Mouse (Mus musculus): ENCODE results near the gene Slc35a3.
A peak's percentile ranks its signal among the peaks of the same experiment; 100 is the strongest.
"Not testable (repeated sequence)": the region's sequence is repeated elsewhere in the genome, so short reads cannot be mapped to it uniquely, and the experiment has no call there.

The Slc35a3 gene

DNA sequence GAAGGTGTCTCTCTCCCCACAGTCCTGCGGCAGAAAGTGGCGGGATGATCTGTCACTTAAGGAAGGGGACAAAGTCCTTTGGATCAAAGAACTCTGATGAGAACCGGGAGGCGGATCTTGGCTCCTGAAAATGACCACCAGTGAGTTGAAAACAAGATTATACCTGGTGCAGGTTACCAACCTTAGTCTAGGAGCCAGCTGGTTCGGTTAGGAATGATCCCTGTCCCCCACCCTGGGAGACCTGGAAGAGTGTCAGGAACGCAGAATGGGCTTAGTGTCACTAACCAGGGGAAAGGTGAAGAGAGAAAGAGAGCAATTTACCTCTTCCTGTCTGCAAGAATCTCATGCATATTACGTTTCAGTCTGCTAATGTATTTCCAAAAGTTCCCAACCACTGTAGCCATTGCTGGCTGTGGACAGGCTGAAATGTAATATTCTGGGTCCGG lies at the start of gene Slc35a3:
TSS of gene Slc35a3 (minus strand) at position 396 of the 446 bp plus-strand sequence.
- DNase-seq (ENCODE audit: low spot score) = no peak

DNA sequence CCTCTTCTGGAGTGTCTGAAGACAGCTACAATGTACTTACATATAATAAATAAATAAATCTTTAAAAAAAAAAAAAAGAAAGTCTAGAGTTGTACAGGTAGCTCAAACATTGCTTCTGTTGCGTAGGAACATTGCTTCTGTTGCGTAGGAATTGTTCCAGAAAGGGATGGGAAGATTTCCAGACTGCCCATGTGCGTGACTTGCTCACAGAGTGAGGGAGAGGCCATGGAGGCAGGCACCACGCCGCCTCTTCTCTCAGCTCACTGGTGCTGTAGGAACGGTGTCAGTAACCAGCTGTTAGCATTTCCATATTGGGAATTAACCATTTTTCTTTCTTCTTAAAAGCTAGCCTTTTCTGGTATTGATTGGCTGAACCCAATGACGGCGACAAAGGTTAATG lies 40.2 kb upstream of the Slc35a3 start:
- no peak for DNase-seq (ENCODE audit: low spot score)

DNA sequence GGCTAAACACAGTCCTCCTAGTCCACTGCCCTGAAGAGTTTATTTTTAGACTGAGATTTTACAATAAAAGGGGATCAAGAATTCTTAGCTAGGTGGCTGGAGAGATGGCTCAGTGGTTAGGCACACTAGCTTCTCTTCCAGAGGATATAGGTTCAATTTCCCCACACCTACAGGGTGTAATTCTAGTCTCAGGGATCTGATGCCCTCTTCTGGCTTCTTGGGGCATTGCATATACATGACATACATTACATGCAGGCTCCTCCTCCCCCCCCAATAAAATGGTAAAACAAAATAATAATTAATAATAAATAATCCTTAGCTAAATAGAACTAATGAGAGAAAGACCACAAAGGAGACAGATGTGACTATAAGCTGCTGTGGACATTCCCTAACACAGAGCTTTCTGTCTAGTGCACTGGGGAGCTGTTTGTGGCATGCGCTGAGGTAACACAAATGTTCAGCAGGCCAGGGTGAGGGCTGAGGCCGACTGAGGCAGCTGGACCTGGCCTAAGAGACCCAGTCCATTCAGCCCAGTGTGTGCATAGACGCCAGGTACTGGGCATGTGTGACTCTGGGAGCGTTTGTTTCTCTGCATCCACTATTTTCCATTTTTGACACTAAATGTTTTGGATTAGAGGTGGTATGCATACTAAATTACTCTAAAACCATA lies 38.7 kb upstream of the Slc35a3 start:
- peak; percentile 15 for DNase-seq (ENCODE audit: low spot score)

DNA sequence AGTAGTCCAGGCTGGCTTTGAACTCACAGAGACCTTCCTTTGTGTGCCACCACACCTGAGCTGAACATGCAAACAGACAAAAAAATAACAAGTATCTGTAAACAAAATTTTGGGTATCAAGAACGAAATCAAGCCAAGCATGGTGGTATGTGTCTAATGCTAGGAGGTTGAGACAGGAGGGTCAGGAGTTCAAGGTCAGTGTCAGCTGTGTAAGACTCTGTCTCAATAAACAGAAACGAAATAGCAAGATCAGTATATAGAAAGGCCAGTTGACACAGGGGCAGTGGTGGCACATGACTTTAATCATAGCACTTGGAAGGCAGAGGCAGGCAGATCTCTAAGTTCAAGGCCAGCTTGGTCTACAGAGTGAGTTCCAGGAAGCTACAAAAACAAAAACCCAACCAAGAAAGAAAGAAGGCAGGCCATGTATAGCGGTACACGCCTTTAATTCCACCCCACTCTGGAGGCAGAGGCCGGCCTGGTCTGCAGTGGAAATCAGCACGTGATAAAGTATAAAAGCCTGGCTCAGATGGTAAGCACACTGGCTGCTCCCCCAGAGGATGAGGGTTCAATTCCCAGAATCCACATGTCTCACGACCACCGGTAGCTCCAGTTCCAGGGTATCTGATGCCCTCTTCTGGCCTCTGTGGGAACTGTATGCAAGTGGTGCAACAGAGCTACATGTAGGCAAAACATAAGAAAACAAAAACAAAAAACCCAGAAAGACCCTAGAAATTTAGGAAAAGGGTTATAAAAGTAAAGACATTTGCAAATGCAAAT lies 36.0 kb upstream of the Slc35a3 start:
- DNase-seq (ENCODE audit: low spot score) = peak; percentile 17

DNA sequence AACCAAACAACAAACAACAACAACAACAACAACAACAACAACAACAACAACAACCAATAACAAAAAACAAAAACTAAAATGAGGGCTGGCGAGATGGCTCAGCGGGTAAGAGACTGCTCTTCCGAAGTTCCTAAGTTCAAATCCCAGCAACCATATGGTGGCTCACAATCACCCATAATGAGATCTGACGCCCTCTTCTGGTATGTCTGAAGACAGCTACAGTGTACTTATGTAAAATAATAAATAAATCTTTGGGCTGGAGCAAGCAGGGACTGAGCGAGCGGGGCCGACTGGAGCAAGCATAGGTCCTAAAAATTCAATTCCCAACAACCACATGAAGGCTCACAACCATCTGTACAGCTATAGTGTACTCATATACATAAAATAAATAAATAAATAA lies 35.0 kb upstream of the Slc35a3 start:
- not testable (repeated sequence) for DNase-seq (ENCODE audit: low spot score)

- DNase-seq (ENCODE audit: low spot score) = no peak
These were observed 28.3 kb upstream of the Slc35a3 start for GRCm38 (mm10) chr3:116740963-116741362.

- DNase-seq (ENCODE audit: low spot score) = no peak
These were observed 27.5 kb upstream of the Slc35a3 start for GRCm38 (mm10) chr3:116740106-116740505.

DNA sequence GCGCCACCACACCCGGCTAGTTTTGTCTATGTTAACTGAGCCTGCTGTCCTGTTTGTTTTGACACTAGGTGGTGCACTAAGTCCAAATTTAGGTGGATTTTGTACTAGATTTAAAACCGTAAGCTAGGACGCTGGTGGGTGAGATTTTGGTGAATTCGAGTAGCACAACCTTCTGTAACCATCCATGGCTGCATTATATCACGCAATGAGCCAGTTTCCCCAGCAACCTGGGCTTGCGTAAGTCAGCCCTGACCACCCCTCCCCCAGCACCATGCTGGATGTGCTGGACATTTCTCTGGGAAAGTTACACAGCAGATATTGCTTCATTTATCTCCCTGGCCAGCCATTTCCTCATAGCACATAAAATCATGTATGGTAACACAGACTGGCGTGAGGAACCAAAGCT lies 24.7 kb upstream of the Slc35a3 start:
- no peak for DNase-seq (ENCODE audit: low spot score)

- DNase-seq (ENCODE audit: low spot score) = no peak
These were observed 17.0 kb upstream of the Slc35a3 start for GRCm38 (mm10) chr3:116729483-116730174.

DNA sequence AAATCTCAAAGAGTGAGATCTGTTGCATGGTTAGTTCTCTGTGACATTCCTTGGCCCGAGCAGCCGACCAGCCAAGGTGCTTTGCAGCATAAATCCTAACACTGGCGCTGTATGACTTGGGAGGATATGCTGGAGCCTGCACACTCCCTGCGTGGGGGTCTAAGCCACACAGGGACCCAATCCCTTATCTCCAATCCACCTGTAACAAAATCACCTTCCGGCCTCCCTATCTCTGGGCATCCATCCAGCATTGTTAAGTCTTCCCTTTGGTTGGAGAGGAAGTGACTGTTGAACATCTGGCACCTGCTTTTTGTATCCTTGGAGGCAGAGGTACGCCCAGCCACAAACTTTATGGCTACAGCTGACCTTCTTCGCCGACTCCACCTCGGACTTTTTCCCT lies 14.2 kb upstream of the Slc35a3 start:
- no peak for DNase-seq (ENCODE audit: low spot score)

DNA sequence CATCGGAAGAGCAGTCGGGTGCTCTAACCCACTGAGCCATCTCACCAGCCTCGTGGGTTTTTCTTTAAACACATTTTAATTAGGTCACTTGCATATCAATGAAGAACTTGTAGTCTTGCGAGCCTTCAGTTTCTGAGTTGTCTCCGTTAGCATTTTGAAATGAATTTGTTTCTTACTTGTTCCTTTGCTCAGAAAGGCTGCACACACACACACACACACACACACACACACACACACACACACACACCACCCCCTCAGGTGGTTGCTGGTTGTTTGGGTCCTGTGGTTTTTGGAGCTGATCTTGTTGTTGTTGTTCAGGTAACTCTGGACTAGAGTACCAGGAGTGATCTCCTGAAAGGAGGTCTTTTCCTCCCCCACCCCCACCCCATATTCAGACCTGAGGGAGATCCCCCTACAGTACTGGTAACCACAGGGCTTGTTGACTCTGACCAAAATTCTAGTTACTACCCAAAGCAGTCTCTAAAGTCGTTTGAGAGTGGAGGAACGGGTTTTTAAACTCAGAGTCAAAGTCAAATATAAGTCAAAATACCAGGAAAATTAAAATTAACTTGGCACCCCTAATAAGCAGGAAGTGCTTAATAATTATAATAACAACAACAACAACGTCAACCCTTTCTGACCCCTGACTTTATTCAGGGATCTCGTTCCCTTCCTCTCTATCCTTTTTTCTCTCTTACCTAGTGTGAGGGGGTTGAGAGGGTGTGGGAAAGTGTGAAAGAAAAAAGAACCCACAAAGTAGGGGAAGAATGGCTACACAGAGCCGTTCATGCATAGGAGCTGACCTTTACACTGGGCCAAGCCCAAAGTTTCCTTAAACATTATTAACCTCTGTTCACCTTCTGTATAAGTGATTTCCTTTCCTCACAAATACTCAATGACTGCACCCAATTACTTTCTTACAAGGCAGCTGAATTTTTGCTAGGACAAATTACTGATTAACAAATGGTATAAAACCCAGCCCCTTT lies 11.2 kb upstream of the Slc35a3 start:
- DNase-seq (ENCODE audit: low spot score) = no peak

DNA sequence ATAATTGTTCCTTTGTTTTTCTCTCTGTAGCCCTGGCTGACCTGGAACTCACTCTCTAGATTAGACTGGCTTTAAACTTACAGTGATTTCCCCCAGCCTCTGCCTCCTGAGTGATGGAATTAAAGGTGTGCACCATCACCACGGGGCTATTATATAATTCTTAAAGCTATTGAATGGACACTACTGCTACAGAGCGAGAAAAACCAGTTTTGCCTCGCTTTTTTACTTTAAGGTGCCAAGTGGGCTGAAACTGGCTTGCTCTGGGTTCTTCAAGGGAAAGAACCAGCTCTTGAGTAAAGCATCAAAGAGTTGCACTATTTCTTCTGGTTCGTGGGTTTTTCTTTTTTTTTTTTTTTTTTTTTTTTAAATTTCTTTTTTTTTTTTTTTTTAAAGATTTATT lies 10.3 kb upstream of the Slc35a3 start:
- DNase-seq (ENCODE audit: low spot score) = no peak

- DNase-seq (ENCODE audit: low spot score) = no peak
These were observed 6.3 kb upstream of the Slc35a3 start for GRCm38 (mm10) chr3:116718951-116719350.

- DNase-seq (ENCODE audit: low spot score) = no peak
These were observed 400 bp upstream of the Slc35a3 start for GRCm38 (mm10) chr3:116713031-116713430.

DNA sequence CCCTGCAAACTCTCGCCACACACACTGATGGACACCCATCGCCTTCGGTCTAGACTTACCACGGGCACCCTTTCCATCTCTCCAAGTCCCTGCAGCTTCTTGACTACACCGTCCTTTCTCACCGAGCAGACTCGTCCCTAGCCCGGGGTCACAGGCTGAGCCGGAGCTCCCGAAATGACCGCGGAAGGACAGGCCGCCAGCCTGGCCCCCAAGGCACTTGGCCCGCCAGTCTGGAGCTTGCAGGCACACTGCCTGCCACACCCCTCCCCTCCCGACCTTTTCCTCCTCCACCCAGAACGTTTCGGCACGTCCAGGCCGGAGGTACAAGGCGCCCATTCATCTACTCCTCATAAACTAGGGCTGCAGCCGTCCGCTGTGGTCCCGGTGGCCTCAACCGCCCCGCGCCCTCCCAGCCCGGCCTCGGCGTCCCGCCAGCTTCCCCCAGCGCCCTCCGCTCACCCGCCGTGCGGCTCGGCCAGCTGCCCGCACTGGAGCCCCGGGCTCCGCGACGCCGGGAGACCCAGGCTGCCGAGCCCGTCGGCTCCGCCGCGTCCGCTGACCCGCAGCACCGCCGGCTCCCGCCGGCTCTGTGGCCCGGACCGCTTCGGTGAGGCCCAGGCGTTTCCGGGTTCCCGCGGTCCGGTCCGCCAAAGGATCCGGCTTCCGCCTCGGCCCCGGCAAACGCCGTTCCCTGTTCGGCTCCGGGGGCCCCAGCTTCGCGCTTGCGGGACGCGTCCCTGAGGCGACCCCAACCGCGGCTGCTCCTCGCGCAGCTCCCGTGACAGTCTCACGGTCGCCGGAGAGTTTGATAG lies 801 bp downstream of the Slc35a3 start:
- peak; percentile 81 for DNase-seq (ENCODE audit: low spot score)

DNA sequence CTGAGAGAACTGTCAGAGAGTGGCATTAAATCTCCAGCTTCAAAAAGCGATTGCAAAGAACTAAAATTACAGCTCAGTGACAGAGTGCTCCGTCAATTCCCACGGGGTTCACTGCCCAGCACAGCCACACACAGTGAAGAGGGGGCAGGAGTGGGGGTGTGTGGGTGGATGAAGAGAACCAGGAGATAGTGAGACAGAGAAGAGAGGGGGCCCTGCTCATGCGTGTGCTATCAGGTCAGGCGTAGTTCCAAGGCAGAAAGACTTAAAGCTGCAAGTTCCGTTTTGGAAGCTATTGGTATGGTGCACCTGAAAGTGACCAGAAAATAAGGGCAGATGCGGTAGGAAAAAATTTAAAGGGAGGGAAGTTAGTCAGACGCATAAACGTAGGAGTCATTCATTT lies 1.7 kb downstream of the Slc35a3 start:
- no peak for DNase-seq (ENCODE audit: low spot score)

DNA sequence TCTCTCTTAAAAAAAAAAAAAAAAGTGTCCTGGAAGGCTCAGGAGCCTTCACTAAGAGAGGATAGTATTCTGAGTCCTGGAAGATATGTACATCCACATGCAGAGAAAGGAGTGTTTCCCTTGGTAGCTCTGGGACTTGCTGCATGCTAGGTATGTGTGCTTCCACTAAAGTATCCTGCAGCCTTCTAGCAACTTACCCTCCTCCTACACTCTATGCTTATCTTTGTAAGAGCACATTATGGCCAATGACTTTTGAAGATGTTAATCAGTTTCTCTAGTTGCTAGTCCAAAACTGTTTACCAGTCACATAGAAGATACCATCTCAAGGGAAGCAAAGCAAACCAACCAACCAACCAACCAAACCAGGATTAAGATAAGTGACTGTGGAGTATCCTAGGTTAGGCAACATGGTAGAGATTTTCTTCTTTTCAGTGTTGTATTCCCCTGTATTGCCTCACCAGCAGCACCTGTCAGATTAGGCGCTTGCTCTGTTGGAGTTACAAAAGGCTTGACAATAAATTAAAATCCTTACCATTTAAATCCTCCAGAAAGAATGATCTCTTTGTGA lies 6.9 kb downstream of the Slc35a3 start:
- DNase-seq (ENCODE audit: low spot score) = no peak

GRCm38 (mm10) chr3:116703835-116704234 lies 8.8 kb downstream of the Slc35a3 start:
- peak; percentile 14 for DNase-seq (ENCODE audit: low spot score)

DNA sequence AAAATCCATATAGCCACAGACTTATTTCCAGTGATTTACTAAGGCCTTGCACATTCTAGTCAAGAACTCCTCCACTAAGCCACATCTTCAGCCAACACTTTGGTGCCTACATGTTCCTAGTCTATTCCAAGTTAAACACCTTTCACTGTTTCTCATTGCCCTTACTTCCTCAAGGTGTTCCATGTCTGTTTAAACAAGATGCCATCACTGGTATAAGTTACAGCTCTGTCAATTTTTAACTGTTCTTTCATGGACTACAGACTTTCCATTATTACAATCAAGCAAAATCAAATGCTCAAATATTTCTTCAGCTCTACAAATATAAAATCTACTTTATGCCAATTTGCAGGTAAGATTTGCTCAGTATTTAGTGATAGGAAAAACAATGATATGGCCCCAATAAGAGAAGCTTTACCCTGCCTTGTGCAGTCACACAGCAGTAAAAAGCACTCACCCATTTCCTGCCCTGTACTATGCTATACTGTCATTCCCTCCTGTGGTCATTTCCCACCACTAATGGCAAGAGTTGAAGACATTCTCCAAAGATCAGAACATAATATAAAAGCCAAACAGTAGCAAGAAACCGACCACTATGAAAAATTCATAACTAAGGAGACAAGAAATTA lies 9.9 kb downstream of the Slc35a3 start:
- no peak for DNase-seq (ENCODE audit: low spot score)

DNA sequence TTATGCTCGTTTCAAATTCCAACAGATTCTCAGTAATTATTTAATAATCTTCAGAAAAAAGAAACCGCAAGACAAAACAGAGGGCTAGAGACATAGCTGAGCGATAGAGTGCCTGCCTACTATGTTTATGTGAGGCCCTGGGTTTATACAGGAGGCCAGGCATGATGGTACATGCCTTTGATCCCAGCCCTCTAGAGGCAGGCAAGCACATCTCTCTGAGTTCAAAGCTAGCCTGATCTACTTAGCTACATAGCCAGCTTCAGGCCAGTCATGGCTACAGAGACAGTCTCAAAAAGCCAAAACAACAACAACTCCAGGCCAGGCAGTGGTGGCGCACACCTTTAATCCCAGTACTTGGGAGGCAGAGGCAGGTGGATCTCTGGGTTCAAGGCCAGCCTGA lies 11.0 kb downstream of the Slc35a3 start:
- no peak for DNase-seq (ENCODE audit: low spot score)
